Mouse (Mus musculus) adrenal gland, adult (tissue): ENCODE results near the gene Arid3a.

ENCODE experiments used
- DNase-seq, 2 experiments: peaks; one replicate each; pipeline ENCODE4 v3.0.0; 2022 to 2023; ENCODE audit warnings: low spot score in 1 of 2; ENCODE audit not compliant: inconsistent age in 2 of 2

Gene Arid3a

DNA sequence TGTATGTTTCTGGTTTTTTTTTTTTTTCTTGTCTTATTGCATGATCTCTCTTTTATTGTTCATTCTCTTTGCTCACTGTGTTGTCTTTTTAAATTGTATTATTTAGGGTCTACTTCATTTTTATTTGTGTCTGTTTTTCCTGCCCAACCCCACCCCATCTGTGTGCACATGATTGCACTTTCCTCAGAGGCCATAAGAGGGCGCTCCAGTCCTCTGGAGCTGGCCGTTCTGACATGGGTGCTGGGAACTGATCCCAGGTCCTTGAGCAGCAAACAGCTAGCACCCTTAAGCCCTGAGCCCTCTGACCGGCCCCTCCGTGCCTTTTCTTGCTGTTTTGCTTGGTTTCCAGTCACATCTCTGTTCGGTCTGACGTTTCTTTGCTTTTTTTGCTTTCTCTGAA, 64.7 kb downstream of the Arid3a start:
- no peak for DNase-seq

DNA sequence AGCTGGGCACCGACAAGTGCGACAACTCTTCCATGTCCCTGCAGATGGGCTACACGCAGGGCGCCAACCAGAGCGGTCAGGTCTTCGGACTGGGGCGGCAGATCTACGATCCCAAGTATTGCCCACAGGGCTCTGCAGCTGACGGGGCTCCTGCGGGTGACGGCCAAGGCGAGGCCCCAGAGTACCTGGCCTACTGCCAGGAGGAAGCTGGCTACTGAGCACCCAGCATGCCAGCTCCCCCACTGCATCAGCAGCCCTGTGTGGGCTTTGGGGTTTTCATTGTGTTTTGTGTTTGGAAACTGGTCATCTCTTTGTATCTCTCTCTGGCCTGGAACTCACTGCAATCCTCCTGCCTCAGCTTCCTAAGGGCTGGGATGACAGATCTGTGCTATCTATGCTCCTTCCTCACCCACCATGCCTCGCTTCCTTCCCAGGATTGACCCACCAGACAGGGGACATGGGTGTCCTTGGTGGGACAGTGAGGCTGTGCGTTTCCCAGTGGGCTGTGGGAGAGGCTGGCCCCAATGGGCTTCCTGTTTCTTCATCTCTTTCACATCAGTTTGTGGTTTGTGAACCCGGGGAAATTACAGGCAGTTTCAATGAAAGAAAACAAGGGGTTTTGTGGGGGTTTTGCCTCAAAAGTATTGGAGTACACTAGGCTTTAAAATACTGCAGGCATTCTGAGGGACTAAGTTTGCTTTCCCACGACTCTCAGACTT, 67.7 kb downstream of the Arid3a start:
- peak in 1 of 2 experiments; percentile 66 for DNase-seq

DNA sequence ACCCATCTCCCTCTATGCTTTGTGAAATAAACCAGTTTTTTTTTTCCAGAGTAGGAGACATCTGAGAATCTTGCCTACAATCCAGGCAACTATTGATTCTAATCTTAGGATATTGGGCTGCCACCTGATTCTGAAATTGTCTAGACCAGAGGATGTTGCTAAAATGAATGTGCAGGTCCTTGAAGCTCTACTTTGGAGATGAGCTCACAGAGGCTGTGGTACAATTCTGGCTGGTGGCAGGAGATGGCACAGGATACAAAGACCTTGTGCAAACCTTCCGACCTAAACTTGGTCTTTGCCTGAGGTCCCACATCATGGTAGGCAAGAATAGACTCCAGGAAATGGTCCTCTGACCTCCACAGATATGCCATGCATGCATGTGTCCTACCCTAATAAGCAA, 68.8 kb downstream of the Arid3a start:
- no peak for DNase-seq

DNA sequence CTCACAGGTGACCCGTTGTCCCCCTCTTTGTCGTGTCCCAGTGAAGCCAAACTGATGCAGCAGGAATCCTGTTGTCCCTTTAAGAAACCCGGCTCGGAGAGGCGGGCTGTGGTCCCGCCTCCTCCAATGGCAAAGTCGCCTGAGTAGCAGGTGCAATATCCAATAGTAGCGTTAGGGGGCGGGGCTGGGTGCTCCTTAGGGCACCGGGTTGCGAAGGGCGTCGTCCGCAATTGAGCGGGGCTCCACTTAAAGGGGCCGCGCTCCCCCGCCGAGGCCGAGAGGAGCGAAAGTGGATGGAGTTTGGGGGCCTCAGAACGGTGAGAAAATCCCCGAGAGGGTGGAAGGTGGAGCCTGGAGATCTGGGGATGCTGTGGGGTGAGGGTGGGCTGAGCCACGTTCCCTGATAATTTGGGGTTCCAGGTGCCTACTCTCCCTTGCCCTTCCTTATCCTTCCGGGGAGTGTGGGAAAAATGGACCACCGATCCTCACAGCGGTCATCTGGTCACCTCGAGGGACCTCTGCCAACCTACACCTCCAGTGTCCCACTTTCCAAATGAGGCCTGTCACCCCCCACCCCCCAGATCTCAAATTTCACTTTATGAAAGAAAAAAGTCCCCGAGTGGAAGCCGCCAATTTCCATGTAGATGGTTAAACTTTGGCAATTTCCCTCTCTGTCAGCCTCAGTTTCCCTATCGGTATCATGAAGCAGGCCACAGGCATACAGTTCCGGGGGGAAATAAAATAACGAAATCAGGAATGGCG, 69.6 kb downstream of the Arid3a start, which contains the start of gene Abca7:
Gene Abca7, plus strand, starts transcription at position 223 of the 762 bp plus-strand sequence.
- peak; percentile 96 to 99 for DNase-seq

DNA sequence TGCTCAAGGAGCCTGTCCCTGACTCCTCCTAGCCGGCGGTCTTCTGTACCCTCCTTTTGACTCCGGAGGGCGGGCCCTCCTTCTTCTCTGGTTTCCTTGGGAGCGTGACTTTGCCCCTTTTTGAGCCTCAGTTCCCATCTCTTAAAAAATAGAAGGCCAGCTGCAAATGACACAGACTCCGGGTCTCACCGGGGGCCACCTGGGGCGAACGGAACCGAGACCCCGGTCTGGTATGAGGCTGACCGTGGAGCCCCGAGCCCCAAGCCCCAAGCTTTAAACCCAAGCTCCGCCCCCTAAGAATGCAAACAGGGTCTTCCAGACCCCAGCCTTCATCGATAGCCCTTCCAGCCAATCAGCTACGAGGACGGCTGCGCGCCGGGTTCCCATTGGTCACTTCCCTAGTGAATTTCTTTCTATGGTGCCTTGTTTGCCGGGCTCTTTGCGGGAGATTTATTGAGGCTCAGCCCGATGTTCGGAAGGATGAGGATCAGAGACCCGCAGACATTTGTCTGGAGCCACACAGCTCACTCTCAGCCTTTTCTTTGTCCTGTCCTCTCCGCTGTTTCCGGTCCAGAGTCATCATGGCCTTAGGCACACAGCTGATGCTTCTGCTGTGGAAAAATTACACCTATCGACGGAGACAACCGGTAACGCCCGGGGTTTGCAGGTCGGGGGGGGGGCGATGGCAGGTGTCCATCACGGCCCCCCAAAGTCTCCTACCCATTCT, 70.4 kb downstream of the Arid3a start:
- peak; percentile 71 to 89 for DNase-seq

DNA sequence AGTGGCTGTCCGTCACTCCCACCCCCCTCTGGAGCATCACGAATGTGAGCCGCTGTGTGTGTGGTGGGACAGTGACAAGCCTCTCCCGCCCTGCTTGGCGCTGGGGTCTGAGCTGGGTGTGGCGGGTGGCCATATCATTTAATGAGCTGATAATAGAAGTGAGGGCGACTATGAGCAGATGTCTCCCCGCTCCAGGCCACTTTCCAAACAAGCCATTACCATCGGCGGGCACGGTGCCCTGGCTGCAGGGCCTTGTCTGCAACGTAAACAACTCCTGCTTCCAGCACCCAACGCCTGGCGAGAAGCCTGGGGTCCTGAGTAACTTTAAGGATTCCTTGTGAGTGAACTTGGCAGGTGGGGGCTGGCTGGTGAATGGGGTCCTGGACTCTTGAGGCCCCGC, 71.0 kb downstream of the Arid3a start:
- peak in 1 of 2 experiments; percentile 62 for DNase-seq

DNA sequence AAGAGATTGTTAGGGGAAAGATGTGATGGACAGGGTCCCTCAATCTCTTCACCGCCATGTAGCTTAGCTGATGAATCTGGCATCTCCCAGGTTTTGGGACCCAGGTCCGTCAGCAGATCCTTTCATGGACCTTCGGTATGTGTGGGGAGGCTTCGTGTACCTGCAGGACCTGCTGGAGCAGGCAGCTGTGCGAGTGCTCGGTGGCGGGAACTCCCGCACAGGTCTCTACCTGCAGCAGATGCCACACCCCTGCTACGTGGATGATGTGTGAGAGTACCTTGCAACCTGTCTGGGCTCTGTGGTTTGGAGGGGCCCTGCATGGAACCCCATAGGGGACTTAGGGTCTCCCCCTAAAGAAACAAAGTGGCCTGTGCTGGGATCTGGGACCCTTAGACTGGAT, 75.1 kb downstream of the Arid3a start:
- no peak for DNase-seq

DNA sequence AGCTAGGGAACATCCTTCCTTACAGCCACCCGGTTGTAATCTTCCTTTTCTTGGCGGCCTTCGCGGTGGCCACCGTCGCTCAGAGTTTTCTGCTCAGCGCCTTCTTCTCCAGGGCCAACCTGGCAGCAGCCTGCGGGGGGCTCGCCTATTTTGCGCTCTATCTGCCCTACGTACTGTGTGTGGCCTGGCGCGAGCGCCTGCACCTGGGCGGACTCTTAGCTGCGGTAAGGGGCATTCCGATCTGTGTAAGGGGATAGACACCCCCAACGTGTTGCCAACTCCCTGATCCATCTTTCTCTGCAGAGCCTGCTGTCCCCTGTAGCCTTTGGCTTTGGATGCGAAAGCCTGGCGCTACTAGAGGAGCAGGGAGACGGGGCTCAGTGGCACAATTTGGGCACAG, 76.0 kb downstream of the Arid3a start:
- DNase-seq: no peak

DNA sequence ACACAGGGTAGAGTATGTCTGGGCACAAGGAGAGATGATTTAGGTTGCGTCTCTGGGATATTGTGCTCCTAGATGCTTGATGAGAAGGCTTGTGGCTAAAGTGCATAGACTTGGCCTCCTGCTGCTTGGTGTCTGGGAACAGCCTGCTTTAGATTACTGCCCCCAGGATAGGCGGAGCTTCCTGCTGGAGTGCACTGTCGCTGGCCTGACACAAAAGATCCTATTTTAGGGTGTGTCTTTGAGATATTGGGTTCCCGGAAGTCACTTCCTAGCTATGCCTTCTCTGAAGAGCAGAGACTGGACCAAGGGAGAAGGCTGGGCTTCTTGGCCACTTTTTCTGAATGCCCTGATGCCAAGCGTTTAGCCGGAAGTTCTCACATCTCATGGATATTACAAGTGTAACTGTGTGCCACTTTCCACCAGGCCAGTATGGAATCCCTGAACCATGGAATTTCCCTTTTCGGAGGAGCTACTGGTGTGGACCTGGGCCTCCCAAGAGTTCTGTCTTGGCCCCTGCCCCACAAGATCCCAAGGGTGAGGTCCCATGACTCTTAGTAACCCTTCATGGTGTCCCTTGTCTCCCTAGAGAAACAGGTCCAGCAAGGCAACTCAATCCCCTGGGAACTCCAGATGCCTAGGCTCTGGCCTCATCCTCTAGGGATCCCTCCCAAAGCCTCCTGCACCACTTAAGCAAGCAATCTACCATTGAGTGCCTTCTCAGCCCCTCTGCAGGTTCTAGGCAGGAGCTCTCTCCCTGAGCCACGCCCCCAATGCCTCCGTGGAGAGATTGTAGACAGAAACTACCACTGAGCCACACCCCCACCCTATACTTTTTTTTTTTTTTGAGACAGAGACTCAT, 76.8 kb downstream of the Arid3a start:
- DNase-seq: peak in 1 of 2 experiments; percentile 64

DNA sequence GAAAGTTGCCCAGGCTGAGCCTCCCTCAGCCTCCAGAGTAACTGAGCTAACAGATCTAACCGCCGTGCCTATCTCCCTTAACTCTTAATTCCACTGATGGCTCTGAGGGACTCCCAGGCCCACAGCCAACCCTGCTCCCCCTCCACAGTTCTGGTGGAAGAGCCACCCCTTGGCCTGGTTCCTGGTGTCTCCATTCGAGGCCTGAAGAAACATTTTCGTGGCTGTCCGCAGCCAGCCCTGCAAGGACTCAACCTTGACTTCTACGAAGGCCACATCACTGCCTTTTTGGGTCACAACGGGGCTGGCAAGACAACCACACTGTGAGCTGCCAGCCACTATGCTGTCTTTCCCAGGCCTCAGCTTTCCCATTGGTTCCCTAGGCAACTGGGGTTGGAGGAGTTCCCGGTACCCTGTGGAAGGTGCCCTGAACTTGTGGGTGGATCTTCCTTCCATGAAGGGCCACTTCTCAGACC, 77.4 kb downstream of the Arid3a start:
- DNase-seq: peak; percentile 86 to 90
